Mouse (Mus musculus) heart, postnatal 0 days (tissue): Measurements from ENCODE around the gene Wdr41. TPM values are rescaled to one million over a fixed set of nuclear protein-coding genes. Genes with fewer than 3 reads are reported as not detected.

Experiments
- ATAC-seq: fragments of 200-750 bp; cut with Nextera tagmentation; 2 replicates; pipeline ENCODE4 v1.8.0; 2017; ENCODE audit warnings: low read depth, moderate number of reproducible peaks, moderate library complexity; ENCODE audit not compliant: insufficient read depth
- DNase-seq: peaks from one replicate; pipeline ENCODE4 v3.0.0-alpha.2; 2016; ENCODE audit warnings: low spot score
- H3K27ac ChIP-seq: fragments of 300-500 bp; sonication (generic); 2 replicates; pipeline ENCODE4 v1.5.1; 2014; ENCODE audit warnings: low read depth, mild to moderate bottlenecking
- H3K27me3 ChIP-seq: fragments of 300-500 bp; sonication (generic); 2 replicates; pipeline ENCODE4 v1.6.1; 2014; ENCODE audit warnings: low read length, mixed read lengths; ENCODE audit not compliant: control insufficient read depth, insufficient read depth
- H3K36me3 ChIP-seq: fragments of 300-500 bp; sonication (generic); replicated peaks from 2 replicates; pipeline ENCODE4 v1.6.1; 2014; ENCODE audit warnings: low read length, mixed read lengths; ENCODE audit not compliant: control insufficient read depth, insufficient read depth
- H3K4me1 ChIP-seq: fragments of 300-500 bp; sonication (generic); 2 replicates; pipeline ENCODE4 v1.6.1; 2014; ENCODE audit warnings: antibody characterized with exemption; ENCODE audit not compliant: control insufficient read depth, insufficient read depth
- H3K4me2 ChIP-seq: fragments of 300-500 bp; sonication (generic); 2 replicates; pipeline ENCODE4 v1.6.1; 2014; ENCODE audit warnings: low read depth, mild to moderate bottlenecking, low read length, moderate library complexity
- H3K4me3 ChIP-seq: fragments of 300-500 bp; sonication (generic); 2 replicates; pipeline ENCODE4 v1.5.1; 2014; ENCODE audit warnings: low read depth, low read length
- H3K9ac ChIP-seq: fragments of 300-500 bp; sonication (generic); replicated peaks from 2 replicates; pipeline ENCODE4 v1.6.1; 2014; ENCODE audit warnings: low read depth, low read length, mixed read lengths
- H3K9me3 ChIP-seq: fragments of 300-500 bp; sonication (generic); replicated peaks from 2 replicates; pipeline ENCODE4 v1.6.1; 2016; ENCODE audit warnings: low read length; ENCODE audit not compliant: control insufficient read depth
- CTCF ChIP-seq: IDR thresholded peaks from 2 replicates; pipeline ENCODE4 v1.5.1; 2016; ENCODE audit warnings: antibody characterized with exemption, control low read depth, low read depth
- EP300 ChIP-seq: IDR thresholded peaks from 2 replicates; pipeline ENCODE4 v1.6.1; 2016; ENCODE audit warnings: antibody characterized with exemption, low read depth
- WGBS: fragments of 180-500 bp; shearing (Covaris S2); extraction: QIAGEN DNeasy Blood & Tissue Kit; methylation state at CpG from one replicate; pipeline ENCODE4 v1.1.7; 2014; 5-methylcytosine and 5-hydroxymethylcytosine counted together
- polyA plus RNA-seq: library from polyadenylated mRNA; unstranded; fragments of >200 nt; fragmentation: Nextera tagmentation; extraction: Ambion mirVana; gene quantifications from 2 replicates; pipeline ENCODE4 v1.2.1, GENCODE M21; 2015
- total RNA-seq: library from RNA; depleted of rRNA; stranded (reverse); fragments of >200 nt; gene quantifications from 2 replicates; pipeline ENCODE4 v1.2.3, GENCODE M21; 2014; ENCODE audit warnings: low replicate concordance; rRNA removed

Wdr41 gene
- 22.2 and 24.2 TPM in 2 replicates for total RNA-seq
- 19.3 and 20.4 TPM in 2 replicates for polyA plus RNA-seq

GRCm38 (mm10) chr13:94976219-94977186, at the start of gene Wdr41:
Gene Wdr41 (plus strand): TSS chr13:94976344.
- ATAC-seq: peak; percentile 97
- TF ChIP-seq CTCF (peak; percentile 82), EP300 (no peak)
- Histone ChIP-seq H3K4me1 (peaks cover 12% of the 10 kb centered on the region; the same call in 1 of the 2 replicates), H3K9ac (peak within 1 kb of the TSS; percentile 93), H3K27me3 (no peaks in the 10 kb centered on the region), H3K36me3 (0 out of 2 replicates have a peak, but pooled peaks cover 4% of the 10 kb centered on the region), H3K9me3 (no peaks in the 10 kb centered on the region), H3K27ac (peak within 1 kb of the TSS; percentile 95), H3K4me3 (peak within 1 kb of the TSS; percentile 84), H3K4me2 (peak within 1 kb of the TSS; percentile 64)
- DNase-seq: peak; percentile 86
- WGBS: 2% methylated on average over 63 of the region's 68 CpGs

- 58% methylated on average over 3 of the region's 3 CpGs for WGBS
- Histone ChIP-seq H3K27ac (no peak overlapping the region), H3K36me3 (no peaks in the 10 kb centered on the region), H3K9ac (no peak overlapping the region), H3K27me3 (peaks cover 16% of the 10 kb centered on the region; the same call in 1 of the 2 replicates), H3K4me3 (no peak overlapping the region), H3K4me2 (no peak overlapping the region), H3K4me1 (no peaks in the 10 kb centered on the region), H3K9me3 (no peaks in the 10 kb centered on the region)
- DNase-seq (no peak), ATAC-seq (no peak)
- no peak for TF ChIP-seq CTCF
- TF ChIP-seq EP300: no peak
These were observed 48.1 kb upstream of the Wdr41 start for GRCm38 (mm10) chr13:94928086-94928485.

DNA sequence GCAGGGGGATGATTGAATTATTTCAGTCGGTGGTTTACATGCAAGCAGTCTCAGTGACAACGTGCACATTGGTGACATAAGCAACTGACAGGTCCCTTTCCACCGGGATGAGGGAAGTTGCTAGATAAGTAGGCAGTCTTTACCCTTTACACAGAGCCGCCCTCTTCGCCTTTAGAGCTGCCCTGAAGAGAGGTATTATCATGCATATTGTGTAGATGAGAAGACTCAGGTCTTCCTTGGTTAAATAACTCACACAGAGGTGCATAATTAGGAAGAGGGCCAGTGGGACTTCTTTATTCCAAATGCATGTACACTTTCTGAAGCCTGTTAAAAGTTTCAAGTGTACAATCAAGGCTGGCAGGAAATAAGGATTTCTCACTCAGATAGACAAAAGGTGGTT, 37.7 kb upstream of the Wdr41 start:
- Histone ChIP-seq H3K27me3 (peaks cover 10% of the 10 kb centered on the region; the same call in 1 of the 2 replicates), H3K4me1 (no peaks in the 10 kb centered on the region), H3K27ac (no peak overlapping the region), H3K4me2 (no peak overlapping the region), H3K36me3 (no peaks in the 10 kb centered on the region), H3K9me3 (no peaks in the 10 kb centered on the region), H3K4me3 (no peak overlapping the region), H3K9ac (no peak overlapping the region)
- no peak for ATAC-seq
- TF ChIP-seq EP300: no peak
- no peak for TF ChIP-seq CTCF
- DNase-seq: no peak
- WGBS: 48% methylated on average over 5 of the region's 5 CpGs

DNA sequence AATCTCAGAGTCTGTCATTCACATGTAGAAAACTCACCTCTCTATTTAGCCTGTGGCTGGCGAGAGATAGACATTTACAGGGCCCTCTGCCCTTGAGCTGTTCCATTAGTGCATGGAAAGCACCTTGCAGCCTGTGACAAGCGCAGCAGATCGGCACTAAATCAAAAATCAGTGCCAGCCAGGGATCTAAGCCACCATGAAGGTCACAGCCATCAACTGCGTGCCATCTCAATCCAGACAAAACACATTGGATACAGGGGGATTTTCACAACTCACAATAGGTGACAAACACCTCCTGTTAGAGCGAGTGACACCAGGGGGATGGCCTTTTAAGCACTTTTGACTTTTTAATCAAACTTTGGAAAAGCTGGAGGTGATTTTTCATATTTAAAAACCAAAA, 36.0 kb upstream of the Wdr41 start:
- no peak for TF ChIP-seq EP300
- TF ChIP-seq CTCF: no peak
- Histone ChIP-seq H3K9ac (no peak overlapping the region), H3K4me2 (no peak overlapping the region), H3K4me1 (no peaks in the 10 kb centered on the region), H3K4me3 (no peak overlapping the region), H3K27me3 (peaks cover 12% of the 10 kb centered on the region; the same call in 1 of the 2 replicates), H3K9me3 (no peaks in the 10 kb centered on the region), H3K27ac (no peak overlapping the region), H3K36me3 (no peaks in the 10 kb centered on the region)
- ATAC-seq (no peak), DNase-seq (no peak)
- 58% methylated on average over 5 of the region's 5 CpGs for WGBS

GRCm38 (mm10) chr13:94941230-94941629, 34.9 kb upstream of the Wdr41 start:
- WGBS: 11% methylated on average over 4 of the region's 4 CpGs
- H3K36me3 ChIP-seq: no peaks in the 10 kb centered on the region
- H3K9me3 ChIP-seq: no peaks in the 10 kb centered on the region
- TF ChIP-seq CTCF (peak; percentile 75), EP300 (no peak)
- H3K4me2 ChIP-seq: no peak overlapping the region
- no peak overlapping the region for H3K4me3 ChIP-seq
- no peak overlapping the region for H3K9ac ChIP-seq
- DNase-seq: peak; percentile 68
- no peak for ATAC-seq
- no peak overlapping the region for H3K27ac ChIP-seq
- peaks cover 12% of the 10 kb centered on the region; the same call in 1 of the 2 replicates for H3K27me3 ChIP-seq
- no peaks in the 10 kb centered on the region for H3K4me1 ChIP-seq
